Mouse (Mus musculus) neural tube, embryonic 15.5 days (tissue): ENCODE results near the gene Tbrg4. TPM values are rescaled to one million over a fixed set of nuclear protein-coding genes. Genes with fewer than 3 reads are reported as not detected.
A peak's percentile ranks its signal among the peaks of the same experiment; 100 is the strongest.

Experiments
- ATAC-seq: fragments of 200-750 bp; cut with Nextera tagmentation; 2 replicates; pipeline ENCODE4 v1.8.0; 2017; ENCODE audit warnings: mild to moderate bottlenecking, moderate TSS enrichment, moderate library complexity; ENCODE audit not compliant: low FRiP score
- H3K27ac ChIP-seq: fragments of 300-500 bp; sonication (generic); replicated peaks from 2 replicates; pipeline ENCODE4 v1.5.1; 2015; ENCODE audit warnings: mild to moderate bottlenecking, inconsistent platforms
- H3K27me3 ChIP-seq: fragments of 300-500 bp; sonication (generic); replicated peaks from 2 replicates; pipeline ENCODE4 v1.6.1; 2015; ENCODE audit warnings: inconsistent platforms
- H3K36me3 ChIP-seq: fragments of 300-500 bp; sonication (generic); 2 replicates; pipeline ENCODE4 v1.6.1; 2015; ENCODE audit warnings: inconsistent platforms
- H3K4me1 ChIP-seq: fragments of 300-500 bp; sonication (generic); 2 replicates; pipeline ENCODE4 v1.6.1; 2015; ENCODE audit warnings: inconsistent platforms
- H3K4me2 ChIP-seq: fragments of 300-500 bp; sonication (generic); 2 replicates; pipeline ENCODE4 v1.6.1; 2015; ENCODE audit warnings: inconsistent platforms, mild to moderate bottlenecking, moderate library complexity
- H3K4me3 ChIP-seq: fragments of 300-500 bp; sonication (generic); replicated peaks from 2 replicates; pipeline ENCODE4 v1.5.1; 2015; ENCODE audit warnings: mild to moderate bottlenecking, inconsistent platforms
- H3K9ac ChIP-seq: fragments of 300-500 bp; sonication (generic); replicated peaks from 2 replicates; pipeline ENCODE4 v1.6.1; 2015; ENCODE audit warnings: mild to moderate bottlenecking, inconsistent platforms
- H3K9me3 ChIP-seq: fragments of 300-500 bp; sonication (generic); replicated peaks from 2 replicates; pipeline ENCODE4 v1.6.1; 2016; ENCODE audit warnings: inconsistent platforms
- WGBS: fragments of 180-500 bp; shearing (Covaris S2); methylation state at CpG from one replicate; pipeline ENCODE4 v1.1.7; 2015; ENCODE audit warnings: mixed read lengths; 5-methylcytosine and 5-hydroxymethylcytosine counted together
- polyA plus RNA-seq: library from polyadenylated mRNA; unstranded; fragments of >200 nt; fragmentation: Nextera tagmentation; extraction: Ambion mirVana; gene quantifications from 2 replicates; pipeline ENCODE4 v1.2.1, GENCODE M21; 2015

Gene Tbrg4
- polyA plus RNA-seq, 1 experiment from 2014 or later: 34.2 TPM

DNA sequence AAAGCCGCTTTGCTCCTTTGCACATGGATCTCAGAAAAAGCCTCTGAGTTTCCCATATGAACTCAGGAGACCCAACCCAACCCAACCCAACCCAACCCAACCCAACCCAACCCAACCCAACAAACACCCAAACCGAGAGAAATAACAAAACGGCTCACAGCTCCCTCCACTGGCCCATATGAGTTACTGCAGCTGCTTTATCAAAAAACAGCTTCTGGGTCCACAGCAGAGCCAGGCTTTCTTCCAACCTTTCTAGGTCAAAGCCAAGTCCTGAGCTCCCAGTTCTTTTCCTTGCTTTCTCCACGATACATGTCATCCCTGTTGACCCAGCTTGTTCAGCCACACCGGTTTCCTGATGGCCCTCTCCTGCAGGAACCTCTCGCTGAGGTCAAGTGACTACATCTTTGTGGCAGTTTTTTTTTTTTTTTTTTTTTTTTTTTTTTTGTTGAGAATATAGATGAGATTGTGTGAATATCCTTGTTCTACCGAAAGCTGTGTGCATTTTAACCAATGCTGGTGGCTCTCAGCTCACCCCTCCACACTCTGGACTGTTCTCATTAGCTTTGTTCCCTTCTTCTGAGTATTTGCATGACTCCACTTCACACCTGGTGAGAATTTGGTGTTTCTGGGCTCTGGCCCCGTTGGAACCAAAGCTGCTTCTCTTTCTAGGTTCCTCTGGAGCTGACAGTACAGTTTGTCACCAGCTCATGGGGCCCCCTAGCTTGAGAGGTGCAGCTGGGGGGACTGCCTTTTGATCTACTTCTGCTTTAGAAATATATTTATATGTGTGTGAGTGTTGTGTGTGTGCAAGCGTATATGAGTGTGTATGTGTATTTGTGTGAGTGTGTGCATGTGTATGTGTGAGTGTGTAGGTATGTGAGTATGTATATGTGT is 22.2 kb upstream of the Tbrg4 start:
- H3K9ac ChIP-seq: no peak overlapping the region
- H3K27ac ChIP-seq: no peak overlapping the region
- ATAC-seq: no peak
- no peaks in the 10 kb centered on the region for H3K27me3 ChIP-seq
- no peaks in the 10 kb centered on the region for H3K9me3 ChIP-seq
- no peaks in the 10 kb centered on the region for H3K4me1 ChIP-seq
- no peak overlapping the region for H3K4me3 ChIP-seq
- no peak overlapping the region for H3K4me2 ChIP-seq
- no peaks in the 10 kb centered on the region for H3K36me3 ChIP-seq
- WGBS: 64% methylated on average over 9 of the region's 9 CpGs

DNA sequence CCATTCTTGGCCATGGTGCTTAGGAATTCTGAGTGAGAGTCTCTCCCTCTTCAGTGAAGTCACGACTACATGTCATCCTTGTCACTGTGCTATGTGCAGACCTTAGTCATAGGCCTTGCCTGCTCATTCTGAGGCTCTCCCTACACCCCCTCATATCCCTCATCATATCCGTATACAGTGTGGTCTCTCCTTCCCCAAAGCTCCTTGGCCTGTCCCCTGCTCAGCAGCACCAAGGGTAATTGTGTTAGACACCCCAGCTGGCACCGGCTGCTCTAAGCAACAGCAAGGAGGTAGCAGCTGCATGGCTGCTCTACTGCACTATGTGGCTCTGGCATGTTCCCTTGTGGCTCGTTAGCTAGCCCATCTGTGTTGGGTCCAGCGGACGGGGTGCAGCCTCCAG is 18.7 kb upstream of the Tbrg4 start:
- H3K4me1 ChIP-seq: no peaks in the 10 kb centered on the region
- no peak overlapping the region for H3K4me2 ChIP-seq
- H3K9me3 ChIP-seq: no peaks in the 10 kb centered on the region
- no peaks in the 10 kb centered on the region for H3K27me3 ChIP-seq
- WGBS: 69% methylated on average over 6 of the region's 6 CpGs
- ATAC-seq: no peak
- H3K36me3 ChIP-seq: no peaks in the 10 kb centered on the region
- H3K27ac ChIP-seq: no peak overlapping the region
- no peak overlapping the region for H3K4me3 ChIP-seq
- H3K9ac ChIP-seq: no peak overlapping the region

DNA sequence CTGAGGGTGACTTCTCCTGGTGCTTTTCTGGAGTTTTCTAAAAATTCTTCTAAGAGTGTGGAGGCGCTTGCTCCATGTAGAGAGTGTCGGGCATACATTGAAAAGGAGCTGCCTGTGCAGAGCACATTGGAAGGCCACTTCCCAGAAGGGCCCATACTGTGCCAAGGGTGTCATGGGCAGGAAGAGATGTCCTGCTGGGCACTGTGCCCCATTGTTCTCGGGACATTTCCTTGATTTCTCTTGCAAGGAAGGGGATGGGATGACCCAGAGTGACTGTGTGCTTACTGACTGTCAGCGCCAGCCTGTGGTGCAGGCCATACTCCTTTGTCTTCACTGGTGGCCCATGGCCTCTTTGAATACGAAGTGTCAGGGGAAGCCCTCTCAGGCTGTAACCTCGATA is 13.2 kb upstream of the Tbrg4 start:
- WGBS: 84% methylated on average over 6 of the region's 6 CpGs

DNA sequence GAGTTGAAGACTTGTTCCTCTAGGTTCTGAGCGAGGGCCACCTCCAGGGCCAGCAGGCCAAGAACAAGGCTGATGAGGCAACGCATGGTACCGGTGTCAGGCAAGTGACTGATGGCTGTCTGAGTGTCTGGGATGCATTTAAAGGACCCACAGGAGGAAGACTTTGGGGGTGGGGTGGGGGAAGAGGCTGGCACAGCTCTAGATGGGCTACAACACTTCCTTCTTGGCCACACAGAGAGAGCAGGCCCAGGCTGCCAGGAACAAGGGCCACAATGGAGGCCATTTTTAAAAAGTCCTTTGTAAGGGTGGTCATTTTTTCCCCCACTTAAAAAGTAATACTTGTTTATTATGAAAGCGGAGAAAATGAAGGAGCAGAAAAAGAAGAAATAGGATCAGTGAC is 12.7 kb upstream of the Tbrg4 start, which contains the start of gene Wap:
Gene Wap (minus strand): TSS at position 101 of the 400 bp plus-strand sequence.
- H3K36me3 ChIP-seq: no peaks in the 10 kb centered on the region
- WGBS: 91% methylated on average over 4 of the region's 4 CpGs
- no peaks in the 10 kb centered on the region for H3K27me3 ChIP-seq
- no peak within 1 kb of the TSS for H3K4me2 ChIP-seq
- ATAC-seq: no peak
- H3K4me1 ChIP-seq: no peaks in the 10 kb centered on the region
- H3K27ac ChIP-seq: no peak within 1 kb of the TSS
- H3K9me3 ChIP-seq: no peaks in the 10 kb centered on the region
- H3K9ac ChIP-seq: no peak within 1 kb of the TSS
- no peak within 1 kb of the TSS for H3K4me3 ChIP-seq

More for the DNA sequence above, 13.2 kb upstream of the Tbrg4 start:
- no peak for ATAC-seq
- no peak overlapping the region for H3K4me2 ChIP-seq
- no peak overlapping the region for H3K27ac ChIP-seq
- no peak overlapping the region for H3K4me3 ChIP-seq
- H3K27me3 ChIP-seq: no peaks in the 10 kb centered on the region
- no peaks in the 10 kb centered on the region for H3K9me3 ChIP-seq
- no peaks in the 10 kb centered on the region for H3K4me1 ChIP-seq
- no peaks in the 10 kb centered on the region for H3K36me3 ChIP-seq
- no peak overlapping the region for H3K9ac ChIP-seq

DNA sequence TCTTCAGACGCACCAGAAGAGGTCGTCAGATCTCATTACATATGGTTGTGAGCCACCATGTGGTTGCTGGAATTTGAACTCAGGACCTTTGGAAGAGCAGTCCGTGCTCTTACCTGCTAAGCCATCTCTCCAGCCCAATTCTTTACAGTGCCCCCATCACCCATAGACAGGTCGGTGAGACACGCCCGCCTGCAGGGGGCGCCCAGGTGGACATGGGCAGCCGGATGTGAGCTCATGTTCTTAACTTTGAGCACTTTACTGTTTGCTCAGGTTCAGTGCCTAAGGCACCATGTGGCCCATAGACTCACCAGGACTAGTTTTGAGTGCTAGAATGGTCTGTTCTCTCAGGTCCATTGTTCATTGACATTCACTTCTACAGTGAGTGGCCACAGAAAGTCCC is 10.3 kb upstream of the Tbrg4 start:
- Histone ChIP-seq H3K4me2 (no peak overlapping the region), H3K27ac (no peak overlapping the region), H3K36me3 (no peaks in the 10 kb centered on the region), H3K4me3 (no peak overlapping the region), H3K9me3 (no peaks in the 10 kb centered on the region), H3K9ac (no peak overlapping the region), H3K4me1 (no peaks in the 10 kb centered on the region), H3K27me3 (0 out of 2 replicates have a peak, but pooled peaks cover 4% of the 10 kb centered on the region)
- ATAC-seq: no peak
- WGBS: 75% methylated on average over 8 of the region's 8 CpGs

DNA sequence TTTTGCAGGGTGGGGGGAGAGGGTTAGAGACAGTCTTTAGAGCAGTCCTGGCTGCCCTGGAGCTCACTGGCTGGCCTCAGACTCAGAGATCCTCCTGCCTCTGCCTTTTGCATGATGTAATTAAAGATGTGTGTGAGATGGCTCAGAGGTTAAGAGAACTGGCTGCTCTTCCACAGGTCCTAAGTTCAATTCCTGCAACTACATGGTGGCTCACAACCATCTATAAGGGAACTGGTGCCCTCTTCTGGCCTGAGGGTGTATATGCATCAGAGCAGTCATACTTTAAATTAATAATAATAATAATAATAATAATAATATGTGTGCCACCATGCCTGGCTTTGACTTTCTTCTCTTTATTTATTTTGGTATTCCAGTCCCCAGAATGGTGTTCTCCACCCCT is 3.8 kb upstream of the Tbrg4 start:
- Histone ChIP-seq H3K4me2 (no peak overlapping the region), H3K9ac (no peak overlapping the region), H3K36me3 (no peaks in the 10 kb centered on the region), H3K27ac (no peak overlapping the region), H3K4me3 (no peak overlapping the region), H3K9me3 (no peaks in the 10 kb centered on the region), H3K27me3 (0 out of 2 replicates have a peak, but pooled peaks cover 4% of the 10 kb centered on the region), H3K4me1 (peaks cover 15% of the 10 kb centered on the region)
- no peak for ATAC-seq

DNA sequence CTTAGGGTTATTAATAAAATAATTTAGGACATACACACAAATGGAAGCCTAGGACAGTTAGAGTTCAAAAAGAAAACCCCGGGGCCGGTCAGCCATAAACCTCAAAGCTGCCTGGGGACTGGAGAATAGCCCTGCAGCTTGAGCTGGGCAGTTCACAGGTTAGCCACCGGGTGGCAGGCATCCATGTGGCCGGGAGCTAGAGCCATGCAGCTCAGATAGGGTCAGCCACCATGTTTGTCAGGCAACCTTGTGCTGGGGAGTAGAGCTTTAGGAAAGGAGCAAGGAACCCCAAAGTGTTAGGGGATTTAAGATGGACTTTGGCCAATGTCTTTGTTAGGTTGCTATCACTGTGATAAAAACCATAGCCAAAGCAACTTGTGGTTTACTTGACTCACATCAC is 2.7 kb upstream of the Tbrg4 start:
- ATAC-seq: no peak
- Histone ChIP-seq H3K4me1 (peaks cover 25% of the 10 kb centered on the region), H3K4me2 (no peak overlapping the region), H3K27me3 (0 out of 2 replicates have a peak, but pooled peaks cover 4% of the 10 kb centered on the region), H3K27ac (no peak overlapping the region), H3K9ac (no peak overlapping the region), H3K36me3 (peaks cover 5% of the 10 kb centered on the region; the same call in 1 of the 2 replicates), H3K4me3 (no peak overlapping the region), H3K9me3 (no peaks in the 10 kb centered on the region)
- 15% methylated on average over 4 of the region's 4 CpGs for WGBS

DNA sequence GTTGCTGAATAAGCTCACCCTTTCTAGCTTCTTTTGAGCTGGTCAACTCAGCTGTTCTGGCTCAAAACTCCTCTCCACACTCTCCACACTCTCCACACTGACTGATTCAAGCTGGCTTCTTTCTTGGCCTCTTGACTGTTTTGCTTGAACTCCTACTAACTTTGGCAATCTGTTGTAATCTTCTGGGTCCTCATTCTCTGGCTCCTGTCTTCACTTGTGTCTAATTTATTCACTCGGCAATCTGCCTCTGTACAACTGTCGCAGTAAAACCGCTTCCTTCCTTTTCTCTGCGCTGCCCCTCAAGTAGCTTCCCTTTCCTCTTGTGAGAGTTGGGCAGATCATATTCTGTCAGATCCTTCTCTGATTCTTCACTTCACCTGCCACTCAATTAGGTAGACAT is 1.9 kb upstream of the Tbrg4 start:
- Histone ChIP-seq H3K9ac (no peak overlapping the region), H3K9me3 (no peaks in the 10 kb centered on the region), H3K27me3 (0 out of 2 replicates have a peak, but pooled peaks cover 4% of the 10 kb centered on the region), H3K27ac (no peak overlapping the region), H3K4me1 (peaks cover 34% of the 10 kb centered on the region), H3K4me2 (no peak overlapping the region), H3K4me3 (no peak overlapping the region), H3K36me3 (peaks cover 13% of the 10 kb centered on the region)
- whole genome bisulfite sequencing: 81% methylated on average over 4 of the region's 4 CpGs
- ATAC-seq: no peak

DNA sequence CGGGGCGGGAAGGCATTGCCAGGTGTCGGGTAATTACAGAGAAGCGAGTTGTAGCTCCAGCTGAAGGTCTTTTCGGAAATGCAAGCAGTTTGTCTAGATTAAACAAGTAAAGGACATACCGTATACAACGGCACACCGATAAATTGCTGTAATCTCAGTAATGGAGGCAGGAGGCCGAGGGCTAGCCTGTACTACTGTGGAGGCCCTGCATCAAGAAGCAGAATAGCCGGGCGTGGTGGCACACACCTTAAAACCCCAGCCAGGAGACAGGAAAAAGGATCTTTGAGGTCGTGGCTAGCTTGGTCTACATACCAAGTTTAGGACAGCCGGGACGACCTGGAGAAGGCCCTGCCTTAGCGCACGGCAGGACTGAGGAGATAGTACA is 513 bp upstream of the Tbrg4 start:
- peak overlapping the region; percentile 70 for H3K9ac ChIP-seq

DNA sequence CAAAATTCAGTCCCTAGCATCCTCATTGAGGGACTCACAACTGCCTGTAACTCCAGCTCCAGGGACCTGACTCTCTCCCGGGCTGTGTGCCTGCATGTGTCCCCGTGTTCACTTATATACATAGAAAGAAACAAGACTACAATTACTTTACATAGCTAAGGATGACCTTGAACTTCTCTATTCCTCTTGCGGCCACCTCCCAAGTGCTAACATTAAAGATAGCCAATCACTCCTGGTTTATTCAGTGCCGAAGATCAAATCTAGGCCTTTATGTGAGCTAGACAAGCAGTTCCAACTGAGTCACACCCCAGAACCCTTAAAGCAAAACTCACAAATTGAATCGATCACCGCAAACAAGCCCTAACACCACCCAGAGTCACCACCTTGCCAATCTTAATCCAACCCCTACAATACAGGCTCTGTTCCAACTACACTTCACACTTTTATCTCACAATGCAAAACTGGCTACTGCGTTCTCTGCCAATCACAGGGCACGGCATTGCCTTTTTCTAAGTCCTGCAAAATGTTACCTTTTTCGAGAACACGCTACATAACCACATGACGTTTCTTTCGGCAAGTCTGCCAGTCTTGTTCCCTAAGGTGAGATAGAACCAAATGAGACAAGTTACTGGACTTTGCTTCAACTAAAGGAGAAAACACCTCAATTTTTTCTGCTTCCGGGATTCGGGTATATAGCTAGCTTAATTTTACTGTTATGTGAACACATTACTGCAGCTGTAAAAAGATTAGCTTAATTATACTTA is 1.1 kb downstream of the Tbrg4 start:
- peaks cover 41% of the 10 kb centered on the region for H3K36me3 ChIP-seq
- H3K9ac ChIP-seq: peak overlapping the region; percentile 70
- ATAC-seq: no peak
- H3K9me3 ChIP-seq: no peaks in the 10 kb centered on the region
- WGBS: 71% methylated on average over 14 of the region's 14 CpGs
- no peak overlapping the region for H3K27ac ChIP-seq
- peaks cover 36% of the 10 kb centered on the region for H3K4me1 ChIP-seq
- peak overlapping the region; percentile 81 for H3K4me3 ChIP-seq
- peak overlapping the region; percentile 62 for H3K4me2 ChIP-seq
- no peaks in the 10 kb centered on the region for H3K27me3 ChIP-seq

More for the DNA sequence above, 513 bp upstream of the Tbrg4 start:
- H3K9me3 ChIP-seq: no peaks in the 10 kb centered on the region
- 0 out of 2 replicates have a peak, but pooled peaks cover 1% of the 10 kb centered on the region for H3K27me3 ChIP-seq
- H3K36me3 ChIP-seq: peaks cover 25% of the 10 kb centered on the region
- peak overlapping the region; percentile 81 for H3K4me3 ChIP-seq
- peak overlapping the region; percentile 92 for H3K27ac ChIP-seq
- H3K4me2 ChIP-seq: peak overlapping the region; percentile 91
- ATAC-seq: peak; percentile 13; the same call in 1 of the 2 replicates
- peaks cover 36% of the 10 kb centered on the region for H3K4me1 ChIP-seq
- 16% methylated on average over 16 of the region's 16 CpGs for WGBS

DNA sequence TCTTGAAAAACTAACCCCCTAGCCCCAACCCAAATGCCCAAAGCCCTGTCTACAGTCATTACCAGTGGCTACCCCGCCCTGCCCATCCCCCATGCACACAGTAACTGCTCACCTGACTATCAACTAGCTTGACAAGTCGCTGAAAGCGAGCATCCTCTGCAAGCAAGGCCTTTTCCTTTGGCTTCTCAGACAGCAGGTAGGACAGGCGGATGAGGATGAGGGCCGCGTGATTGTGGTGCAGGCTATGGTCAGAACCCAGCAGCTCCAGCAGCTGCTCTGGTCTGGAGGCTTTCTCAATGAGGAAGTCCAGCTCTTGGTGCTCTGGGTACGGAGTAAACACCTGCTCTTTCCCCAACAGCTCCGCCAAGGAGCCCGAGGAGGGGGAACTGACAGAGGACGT is 2.2 kb downstream of the Tbrg4 start:
- H3K4me3 ChIP-seq: no peak overlapping the region

More for the DNA sequence above, 2.2 kb downstream of the Tbrg4 start:
- Histone ChIP-seq H3K9ac (no peak overlapping the region), H3K9me3 (no peaks in the 10 kb centered on the region), H3K27ac (no peak overlapping the region), H3K4me2 (peak overlapping the region; percentile 2; the same call in 1 of the 2 replicates), H3K27me3 (no peaks in the 10 kb centered on the region), H3K4me1 (peaks cover 36% of the 10 kb centered on the region), H3K36me3 (peaks cover 52% of the 10 kb centered on the region)
- ATAC-seq: no peak
- 90% methylated on average over 10 of the region's 10 CpGs for WGBS
